Mouse (Mus musculus) small intestine, adult 2 months (tissue): ENCODE results near the gene Synrg.

Experiments used
- CTCF ChIP-seq: fragments of 200-500 bp; IDR thresholded peaks from 2 replicates; pipeline ENCODE4 v1.5.1; 2012; ENCODE audit warnings: low read depth, mild to moderate bottlenecking, control low read depth, inconsistent platforms, low read length, moderate library complexity, mixed read lengths; ENCODE audit not compliant: insufficient replicate concordance, insufficient read length; ENCODE audit errors: extremely low read depth
- POLR2A ChIP-seq: fragments of 200-500 bp; IDR thresholded peaks from 2 replicates; pipeline ENCODE4 v1.6.1; 2012; ENCODE audit warnings: low read depth, mild to moderate bottlenecking, control low read depth, inconsistent platforms, low read length, moderate library complexity

GRCm38 (mm10) chr11:83974561-83975346 is 10.5 kb downstream of the Synrg start:
- TF ChIP-seq CTCF (no peak), POLR2A (no peak)
